Mouse (Mus musculus) limb, embryonic 14.5 days (tissue): ENCODE measurements around the gene Tmem170b. TPM values are rescaled to one million over a fixed set of nuclear protein-coding genes. Genes with fewer than 3 reads are reported as not detected.

Experiments
- ATAC-seq: fragments of 200-750 bp; cut with Nextera tagmentation; 2 replicates; pipeline ENCODE4 v1.8.0; 2017; ENCODE audit warnings: low read depth, moderate number of reproducible peaks, moderate TSS enrichment; ENCODE audit not compliant: low FRiP score
- DNase-seq: peaks from one replicate; pipeline ENCODE4 v3.0.0-alpha.2; 2015; ENCODE audit warnings: low spot score
- H3K27ac ChIP-seq: fragments of 300-500 bp; sonication (generic); replicated peaks from 2 replicates; pipeline ENCODE4 v1.5.1; 2014; ENCODE audit warnings: low read depth, mild to moderate bottlenecking, low read length, moderate library complexity, mixed read lengths
- H3K27me3 ChIP-seq: fragments of 300-500 bp; sonication (generic); 2 replicates; pipeline ENCODE4 v1.6.1; 2014; ENCODE audit warnings: low read length, mixed read lengths; ENCODE audit not compliant: control insufficient read depth, insufficient read depth
- H3K36me3 ChIP-seq: fragments of 300-500 bp; sonication (generic); 2 replicates; pipeline ENCODE4 v1.6.1; 2014; ENCODE audit warnings: mild to moderate bottlenecking, low read length, moderate library complexity, mixed read lengths; ENCODE audit not compliant: control insufficient read depth, insufficient read depth
- H3K4me1 ChIP-seq: fragments of 300-500 bp; sonication (generic); 2 replicates; pipeline ENCODE4 v1.6.1; 2014; ENCODE audit warnings: antibody characterized with exemption, low read length, mixed read lengths; ENCODE audit not compliant: control insufficient read depth, insufficient read depth
- H3K4me2 ChIP-seq: fragments of 300-500 bp; sonication (generic); replicated peaks from 2 replicates; pipeline ENCODE4 v1.6.1; 2014; ENCODE audit warnings: low read depth, mild to moderate bottlenecking, low read length, moderate library complexity; ENCODE audit not compliant: severe bottlenecking
- H3K4me3 ChIP-seq: fragments of 300-500 bp; sonication (generic); replicated peaks from 2 replicates; pipeline ENCODE4 v1.5.1; 2014; ENCODE audit warnings: low read length
- H3K9ac ChIP-seq: fragments of 300-500 bp; sonication (generic); 2 replicates; pipeline ENCODE4 v1.6.1; 2014; ENCODE audit warnings: mild to moderate bottlenecking, low read depth, low read length, moderate library complexity; ENCODE audit not compliant: severe bottlenecking
- H3K9me3 ChIP-seq: fragments of 300-500 bp; sonication (generic); 2 replicates; pipeline ENCODE4 v1.6.1; 2016; ENCODE audit warnings: low read length; ENCODE audit not compliant: control insufficient read depth
- POLR2A ChIP-seq: fragments of 200-500 bp; IDR thresholded peaks from 2 replicates; pipeline ENCODE4 v1.8.0; 2012; ENCODE audit warnings: inconsistent platforms, mild to moderate bottlenecking, moderate library complexity, borderline replicate concordance; ENCODE audit not compliant: insufficient read depth, insufficient read length; ENCODE audit errors: extremely low read depth
- whole genome bisulfite sequencing: fragments of 180-500 bp; shearing (Covaris S2); extraction: QIAGEN DNeasy Blood & Tissue Kit; methylation state at CpG from one replicate; pipeline ENCODE4 v1.1.7; 2014; 5-methylcytosine and 5-hydroxymethylcytosine counted together
- polyA plus RNA-seq, 2 experiments: library from polyadenylated mRNA; depleted of rRNA in 1 of 2; stranded (reverse) in 1 of 2; unstranded in 1 of 2; fragments of >200 nt; fragmentation: Nextera tagmentation in 1 of 2; extraction: Ambion mirVana in 1 of 2; gene quantifications; 2 replicates each; pipeline versions ENCODE4 v1.2.1 to v1.2.3; 2012 to 2014

Gene Tmem170b
- polyA plus RNA-seq, 2 experiments, result 4.4 to 15.7 TPM

GRCm38 (mm10) chr13:41645483-41645859 is 39.8 kb downstream of the Tmem170b start:
- no peak for TF ChIP-seq POLR2A
- WGBS, result 66% methylated on average over 5 of the region's 5 CpGs
- Histone ChIP-seq H3K9ac (no peak overlapping the region), H3K4me3 (no peak overlapping the region), H3K9me3 (no peaks in the 10 kb centered on the region), H3K27me3 (no peaks in the 10 kb centered on the region), H3K4me2 (no peak overlapping the region), H3K4me1 (peaks cover 8% of the 10 kb centered on the region; the same call in 1 of the 2 replicates), H3K27ac (no peak overlapping the region), H3K36me3 (no peaks in the 10 kb centered on the region)
- DNase-seq (no peak), ATAC-seq (no peak)

GRCm38 (mm10) chr13:41647976-41648375 is 42.3 kb downstream of the Tmem170b start:
- H3K4me1 ChIP-seq, result peaks cover 8% of the 10 kb centered on the region; the same call in 1 of the 2 replicates

GRCm38 (mm10) chr13:41650665-41651064 is 45.0 kb downstream of the Tmem170b start:
- H3K9ac ChIP-seq, result no peak overlapping the region
- ATAC-seq (no peak), DNase-seq (no peak)
- no peaks in the 10 kb centered on the region for H3K4me1 ChIP-seq
- no peak overlapping the region for H3K4me3 ChIP-seq
- 81% methylated on average over 7 of the region's 7 CpGs for WGBS
- H3K36me3 ChIP-seq, result no peaks in the 10 kb centered on the region
- H3K27ac ChIP-seq, result no peak overlapping the region
- H3K9me3 ChIP-seq, result no peaks in the 10 kb centered on the region
- H3K4me2 ChIP-seq, result no peak overlapping the region
- no peaks in the 10 kb centered on the region for H3K27me3 ChIP-seq
- TF ChIP-seq POLR2A, result no peak

More at GRCm38 (mm10) chr13:41647976-41648375, 42.3 kb downstream of the Tmem170b start:
- Histone ChIP-seq H3K9me3 (no peaks in the 10 kb centered on the region), H3K9ac (no peak overlapping the region), H3K4me3 (no peak overlapping the region), H3K36me3 (no peaks in the 10 kb centered on the region), H3K27me3 (no peaks in the 10 kb centered on the region), H3K27ac (no peak overlapping the region), H3K4me2 (no peak overlapping the region)
- WGBS, result 92% methylated on average over 6 of the region's 6 CpGs
- TF ChIP-seq POLR2A, result no peak
- DNase-seq (no peak), ATAC-seq (no peak)

GRCm38 (mm10) chr13:41653791-41654190 is 48.1 kb downstream of the Tmem170b start:
- no peak overlapping the region for H3K9ac ChIP-seq
- H3K4me2 ChIP-seq, result no peak overlapping the region
- H3K27ac ChIP-seq, result no peak overlapping the region
- DNase-seq, result no peak
- H3K27me3 ChIP-seq, result no peaks in the 10 kb centered on the region
- 83% methylated on average over 2 of the region's 2 CpGs for WGBS
- no peaks in the 10 kb centered on the region for H3K9me3 ChIP-seq
- no peak overlapping the region for H3K4me3 ChIP-seq
- no peak for ATAC-seq
- no peak for TF ChIP-seq POLR2A
- no peaks in the 10 kb centered on the region for H3K4me1 ChIP-seq
- no peaks in the 10 kb centered on the region for H3K36me3 ChIP-seq

- 80% methylated on average over 10 of the region's 10 CpGs for WGBS
- TF ChIP-seq POLR2A, result no peak
- ATAC-seq, result no peak
- Histone ChIP-seq H3K4me1 (no peaks in the 10 kb centered on the region), H3K4me2 (no peak overlapping the region), H3K4me3 (no peak overlapping the region), H3K9me3 (no peaks in the 10 kb centered on the region), H3K27me3 (no peaks in the 10 kb centered on the region), H3K36me3 (no peaks in the 10 kb centered on the region), H3K9ac (no peak overlapping the region), H3K27ac (no peak overlapping the region)
- DNase-seq, result no peak
Observed at GRCm38 (mm10) chr13:41655576-41656090, 49.9 kb downstream of the Tmem170b start.
